Mouse (Mus musculus) G1E (cell line): ENCODE results near the gene Rabl3. TPM values are rescaled to one million over a fixed set of nuclear protein-coding genes. Genes with fewer than 3 reads are reported as not detected.

ENCODE experiments used
- ATAC-seq: 2 replicates; pipeline ENCODE4 v1.8.0; 2016; ENCODE audit warnings: mild to moderate bottlenecking; ENCODE audit not compliant: insufficient number of reproducible peaks, poor library complexity, low FRiP score, severe bottlenecking; ENCODE audit errors: extremely low read depth
- DNase-seq: peaks from one replicate; pipeline ENCODE4 v3.0.0; 2012; ENCODE audit warnings: low spot score
- H3K27me3 ChIP-seq: 2 replicates; pipeline ENCODE4 v1.6.1; 2012; ENCODE audit warnings: mild to moderate bottlenecking, low read length, inconsistent platforms; ENCODE audit not compliant: insufficient read depth
- H3K36me3 ChIP-seq: replicated peaks from 2 replicates; pipeline ENCODE3; 2012; ENCODE audit warnings: mild to moderate bottlenecking, inconsistent platforms
- H3K4me1 ChIP-seq: 2 replicates; pipeline ENCODE4 v1.6.1; 2012; ENCODE audit warnings: low read depth, low read length, inconsistent platforms, mixed read lengths; ENCODE audit not compliant: insufficient read depth
- H3K4me3 ChIP-seq: 2 replicates; pipeline ENCODE4 v1.5.1; 2012; ENCODE audit warnings: low read depth, mild to moderate bottlenecking, inconsistent platforms, low read length, moderate library complexity, mixed read lengths
- H3K9me3 ChIP-seq: replicated peaks from 2 replicates; pipeline ENCODE4 v1.6.1; 2012; ENCODE audit warnings: inconsistent platforms
- CTCF ChIP-seq: IDR thresholded peaks from 2 replicates; pipeline ENCODE4 v1.5.1; 2012; ENCODE audit warnings: low read depth, low read length, inconsistent platforms, mixed read lengths
- GATA1 ChIP-seq: IDR thresholded peaks from 2 replicates; pipeline ENCODE4 v1.6.1; 2012; ENCODE audit warnings: borderline replicate concordance, low read length, inconsistent platforms, mixed read lengths
- GATA2 ChIP-seq: IDR thresholded peaks from 2 replicates; pipeline ENCODE4 v1.6.1; 2012; ENCODE audit warnings: low read depth, low read length, inconsistent platforms, borderline replicate concordance
- POLR2AphosphoS5 ChIP-seq: IDR thresholded peaks from 2 replicates; pipeline ENCODE4 v1.6.1; 2012; ENCODE audit warnings: low read depth, low read length, inconsistent platforms; ENCODE audit not compliant: insufficient replicate concordance
- TAL1 ChIP-seq: conservative IDR thresholded peaks from 2 replicates; pipeline ENCODE4 v1.6.1; 2012; ENCODE audit warnings: low read depth, low read length, inconsistent platforms, mixed read lengths
- polyA plus RNA-seq: library from polyadenylated mRNA; stranded (reverse); fragments of >175 nt; gene quantifications from 2 replicates; pipeline ENCODE4 v1.2.3, GENCODE M21; 2012
- total RNA-seq, 2 experiments: library from RNA; stranded (forward) in 1 of 2; stranded (reverse) in 1 of 2; fragments of 200-1000 nt in 1 of 2; fragments of >200 nt in 1 of 2; fragmentation: Nextera tagmentation in 1 of 2; gene quantifications; 2 replicates each; pipeline ENCODE4 v1.2.3; 2014 to 2017

The Rabl3 gene
- total and polyA plus RNA-seq, 3 experiments = 1.2 to 25.7 (median 12.2) TPM

DNA sequence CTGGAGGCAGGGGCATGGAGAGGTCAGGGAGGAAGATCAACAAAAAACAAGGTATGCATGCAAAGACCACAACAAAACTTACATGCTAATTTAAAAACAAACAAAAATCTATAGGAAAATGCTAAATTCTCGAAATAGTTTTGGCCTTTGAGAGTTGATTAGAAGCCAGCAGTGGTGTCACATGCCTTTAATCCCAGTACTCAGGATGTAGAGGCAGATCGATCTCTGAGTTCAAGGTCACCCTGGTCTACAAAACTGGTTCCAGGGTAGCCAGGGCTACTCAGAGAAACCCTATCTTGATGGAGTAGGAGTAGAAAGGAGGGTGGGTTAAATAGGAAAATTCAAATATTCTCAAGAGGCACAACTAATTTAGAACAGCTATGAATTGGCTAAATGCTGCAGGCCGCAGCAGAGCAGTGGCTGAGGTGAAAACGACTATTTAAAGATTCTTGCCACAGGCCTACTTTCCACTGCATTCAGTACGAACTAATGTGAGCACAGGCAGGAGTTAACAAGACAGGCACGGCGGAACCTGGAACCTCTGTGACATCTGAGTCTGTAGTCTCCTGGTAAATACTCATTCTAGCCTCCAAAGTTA lies 17.5 kb upstream of the Rabl3 start:
- no peak for DNase-seq
- peaks cover 89% of the 10 kb centered on the region for H3K36me3 ChIP-seq

DNA sequence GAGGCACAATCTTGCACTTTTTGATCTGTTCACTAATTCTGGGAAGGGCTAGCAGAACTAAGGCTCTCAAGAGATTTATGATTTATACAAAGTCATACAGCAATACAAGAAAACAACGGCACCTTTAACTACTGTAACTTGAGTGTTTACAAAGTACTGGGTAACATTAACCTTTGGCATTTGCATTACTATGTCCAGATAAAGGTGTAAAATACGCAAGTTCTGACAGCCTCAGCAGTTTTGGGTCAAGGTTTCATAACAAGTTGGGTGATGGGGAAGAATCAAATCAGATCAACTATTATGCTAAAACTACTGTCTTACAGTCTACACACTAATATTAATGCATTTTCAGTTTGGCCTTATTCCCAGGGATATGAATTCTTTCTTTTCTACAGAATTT lies 14.6 kb upstream of the Rabl3 start:
- H3K4me3 ChIP-seq = no peak overlapping the region
- DNase-seq (no peak), ATAC-seq (no peak)
- TF ChIP-seq TAL1 = no peak
- TF ChIP-seq GATA2 = no peak
- TF ChIP-seq CTCF = no peak
- TF ChIP-seq GATA1 = no peak
- no peak for TF ChIP-seq POLR2AphosphoS5
- H3K36me3 ChIP-seq = peaks cover 89% of the 10 kb centered on the region
- H3K27me3 ChIP-seq = no peaks in the 10 kb centered on the region
- peaks cover 10% of the 10 kb centered on the region for H3K9me3 ChIP-seq
- H3K4me1 ChIP-seq = peaks cover under 1% of the 10 kb centered on the region; the same call in 1 of the 2 replicates

More for the DNA sequence above, 17.5 kb upstream of the Rabl3 start:
- no peak for TF ChIP-seq GATA2
- TF ChIP-seq CTCF = no peak
- TF ChIP-seq TAL1 = no peak
- TF ChIP-seq GATA1 = no peak
- no peak for TF ChIP-seq POLR2AphosphoS5
- Histone ChIP-seq H3K4me1 (no peaks in the 10 kb centered on the region), H3K4me3 (no peak overlapping the region), H3K9me3 (peaks cover 10% of the 10 kb centered on the region), H3K27me3 (no peaks in the 10 kb centered on the region)
- no peak for ATAC-seq

- Histone ChIP-seq H3K4me3 (no peak overlapping the region), H3K4me1 (peaks cover 5% of the 10 kb centered on the region; the same call in 1 of the 2 replicates), H3K27me3 (no peaks in the 10 kb centered on the region), H3K36me3 (peaks cover 85% of the 10 kb centered on the region), H3K9me3 (peaks cover 10% of the 10 kb centered on the region)
- no peak for ATAC-seq
- TF ChIP-seq TAL1 (no peak), GATA2 (no peak), GATA1 (no peak), CTCF (no peak), POLR2AphosphoS5 (no peak)
- DNase-seq = no peak
Observed at GRCm38 (mm10) chr16:37526688-37527223, 12.9 kb upstream of the Rabl3 start.

GRCm38 (mm10) chr16:37530170-37530569 lies 9.5 kb upstream of the Rabl3 start:
- Histone ChIP-seq H3K4me3 (no peak overlapping the region), H3K4me1 (peaks cover 33% of the 10 kb centered on the region), H3K36me3 (peaks cover 70% of the 10 kb centered on the region), H3K9me3 (no peaks in the 10 kb centered on the region), H3K27me3 (no peaks in the 10 kb centered on the region)
- DNase-seq (no peak), ATAC-seq (no peak)
- TF ChIP-seq CTCF (no peak), TAL1 (no peak), GATA1 (no peak), GATA2 (no peak), POLR2AphosphoS5 (no peak)

DNA sequence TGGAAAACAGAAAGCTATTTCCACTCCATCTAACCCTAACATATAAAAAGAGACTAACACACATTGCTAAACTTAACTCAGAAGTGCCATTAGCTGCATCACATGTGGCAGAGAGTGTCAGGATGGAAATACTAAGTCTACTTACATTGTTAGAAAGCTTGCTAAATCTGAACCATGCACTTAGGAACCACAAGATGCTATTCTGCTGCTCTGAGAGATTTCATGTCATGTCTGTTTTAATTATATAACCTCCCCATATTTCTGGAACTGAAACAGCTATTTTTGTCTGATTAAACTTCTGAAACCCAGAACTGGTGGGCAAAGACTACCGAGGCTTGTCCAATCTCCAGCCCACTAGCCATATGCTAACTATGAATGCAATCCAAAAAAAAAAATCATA lies 7.6 kb upstream of the Rabl3 start:
- ATAC-seq (no peak), DNase-seq (no peak)
- no peak overlapping the region for H3K4me3 ChIP-seq
- H3K9me3 ChIP-seq = no peaks in the 10 kb centered on the region
- H3K27me3 ChIP-seq = no peaks in the 10 kb centered on the region
- H3K36me3 ChIP-seq = peaks cover 63% of the 10 kb centered on the region
- H3K4me1 ChIP-seq = peaks cover 44% of the 10 kb centered on the region
- TF ChIP-seq GATA2 (no peak), CTCF (no peak), GATA1 (no peak), TAL1 (no peak), POLR2AphosphoS5 (no peak)

DNA sequence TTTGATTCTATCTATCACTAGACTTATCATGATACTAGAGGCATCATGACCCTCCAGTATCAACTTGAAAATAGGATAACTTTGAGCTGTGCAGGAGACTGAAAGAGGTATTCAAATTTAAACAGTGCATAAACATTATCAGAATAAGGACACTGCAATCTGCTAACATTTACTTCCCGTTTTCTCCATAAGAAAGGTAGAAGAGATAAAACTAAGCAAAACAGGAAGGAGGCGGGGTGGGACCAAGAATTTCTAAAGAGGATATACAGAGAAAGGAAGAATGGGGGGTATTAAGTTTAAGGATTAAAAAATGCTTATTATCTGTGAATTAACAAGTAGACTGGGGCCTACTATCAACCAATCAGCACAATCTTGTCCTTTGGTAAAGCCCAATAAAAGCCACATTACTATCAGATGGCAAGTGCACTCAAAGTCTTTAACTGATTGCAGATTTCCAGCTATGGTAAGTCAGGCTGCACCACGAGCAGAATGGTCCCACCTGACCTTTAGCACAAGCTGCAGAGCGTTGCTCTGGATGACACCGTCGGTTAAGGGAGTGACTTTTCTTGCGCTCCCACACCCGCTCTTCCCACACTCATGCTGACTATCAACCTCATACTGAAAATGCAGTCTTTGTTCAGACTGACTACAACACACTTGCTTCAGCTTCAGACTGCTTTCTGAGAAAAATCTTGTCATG lies 6.2 kb upstream of the Rabl3 start:
- ATAC-seq (peak; percentile 75), DNase-seq (peak; percentile 45)
- H3K4me3 ChIP-seq = peak overlapping the region; percentile 54; the same call in 1 of the 2 replicates
- H3K27me3 ChIP-seq = no peaks in the 10 kb centered on the region
- H3K9me3 ChIP-seq = no peaks in the 10 kb centered on the region
- H3K4me1 ChIP-seq = peaks cover 57% of the 10 kb centered on the region
- H3K36me3 ChIP-seq = peaks cover 60% of the 10 kb centered on the region
- TF ChIP-seq POLR2AphosphoS5 (no peak), CTCF (no peak)
